Mouse (Mus musculus) G1E (cell line): ENCODE results near the gene Zfp292. TPM values are rescaled to one million over a fixed set of nuclear protein-coding genes. Genes with fewer than 3 reads are reported as not detected.

Experiments used
- ATAC-seq: 2 replicates; pipeline ENCODE4 v1.8.0; 2016; ENCODE audit warnings: mild to moderate bottlenecking; ENCODE audit not compliant: insufficient number of reproducible peaks, poor library complexity, low FRiP score, severe bottlenecking; ENCODE audit errors: extremely low read depth
- DNase-seq: peaks from one replicate; pipeline ENCODE4 v3.0.0; 2012; ENCODE audit warnings: low spot score
- H3K27me3 ChIP-seq: 2 replicates; pipeline ENCODE4 v1.6.1; 2012; ENCODE audit warnings: mild to moderate bottlenecking, low read length, inconsistent platforms; ENCODE audit not compliant: insufficient read depth
- H3K36me3 ChIP-seq: replicated peaks from 2 replicates; pipeline ENCODE3; 2012; ENCODE audit warnings: mild to moderate bottlenecking, inconsistent platforms
- H3K4me1 ChIP-seq: 2 replicates; pipeline ENCODE4 v1.6.1; 2012; ENCODE audit warnings: low read depth, low read length, inconsistent platforms, mixed read lengths; ENCODE audit not compliant: insufficient read depth
- H3K4me3 ChIP-seq: 2 replicates; pipeline ENCODE4 v1.5.1; 2012; ENCODE audit warnings: low read depth, mild to moderate bottlenecking, inconsistent platforms, low read length, moderate library complexity, mixed read lengths
- H3K9me3 ChIP-seq: replicated peaks from 2 replicates; pipeline ENCODE4 v1.6.1; 2012; ENCODE audit warnings: inconsistent platforms
- CTCF ChIP-seq: IDR thresholded peaks from 2 replicates; pipeline ENCODE4 v1.5.1; 2012; ENCODE audit warnings: low read depth, low read length, inconsistent platforms, mixed read lengths
- GATA1 ChIP-seq: IDR thresholded peaks from 2 replicates; pipeline ENCODE4 v1.6.1; 2012; ENCODE audit warnings: borderline replicate concordance, low read length, inconsistent platforms, mixed read lengths
- GATA2 ChIP-seq: IDR thresholded peaks from 2 replicates; pipeline ENCODE4 v1.6.1; 2012; ENCODE audit warnings: low read depth, low read length, inconsistent platforms, borderline replicate concordance
- POLR2AphosphoS5 ChIP-seq: IDR thresholded peaks from 2 replicates; pipeline ENCODE4 v1.6.1; 2012; ENCODE audit warnings: low read depth, low read length, inconsistent platforms; ENCODE audit not compliant: insufficient replicate concordance
- TAL1 ChIP-seq: conservative IDR thresholded peaks from 2 replicates; pipeline ENCODE4 v1.6.1; 2012; ENCODE audit warnings: low read depth, low read length, inconsistent platforms, mixed read lengths
- polyA plus RNA-seq: library from polyadenylated mRNA; stranded (reverse); fragments of >175 nt; gene quantifications from 2 replicates; pipeline ENCODE4 v1.2.3, GENCODE M21; 2012
- total RNA-seq, 2 experiments: library from RNA; stranded (forward) in 1 of 2; stranded (reverse) in 1 of 2; fragments of 200-1000 nt in 1 of 2; fragments of >200 nt in 1 of 2; fragmentation: Nextera tagmentation in 1 of 2; gene quantifications; 2 replicates each; pipeline ENCODE4 v1.2.3; 2014 to 2017

The Zfp292 gene
- total and polyA plus RNA-seq, 3 experiments, result 1.8 to 102 (median 77.5) TPM

- Histone ChIP-seq H3K36me3 (peaks cover 33% of the 10 kb centered on the region), H3K4me1 (0 out of 2 replicates have a peak, but pooled peaks cover 2% of the 10 kb centered on the region), H3K4me3 (no peak overlapping the region), H3K9me3 (no peaks in the 10 kb centered on the region), H3K27me3 (no peaks in the 10 kb centered on the region)
- TF ChIP-seq GATA2 (no peak), POLR2AphosphoS5 (0 out of 2 replicates have a peak, but pooled peaks have one; percentile 51), TAL1 (no peak), GATA1 (no peak), CTCF (no peak)
- ATAC-seq (no peak), DNase-seq (no peak)
Observed at GRCm38 (mm10) chr4:34801166-34802034, 81.4 kb downstream of the Zfp292 start.

GRCm38 (mm10) chr4:34798005-34798404 lies 84.8 kb downstream of the Zfp292 start:
- Histone ChIP-seq H3K9me3 (no peaks in the 10 kb centered on the region), H3K36me3 (peaks cover 11% of the 10 kb centered on the region), H3K4me3 (no peak overlapping the region), H3K27me3 (no peaks in the 10 kb centered on the region), H3K4me1 (0 out of 2 replicates have a peak, but pooled peaks cover 2% of the 10 kb centered on the region)
- DNase-seq, result no peak
- TF ChIP-seq GATA1 (no peak), GATA2 (no peak), CTCF (no peak), TAL1 (no peak)
- no peak for ATAC-seq

GRCm38 (mm10) chr4:34797294-34797983 lies 85.3 kb downstream of the Zfp292 start:
- no peak for ATAC-seq
- TF ChIP-seq GATA2 (no peak), GATA1 (no peak), POLR2AphosphoS5 (no peak), TAL1 (no peak), CTCF (no peak)
- no peaks in the 10 kb centered on the region for H3K9me3 ChIP-seq

GRCm38 (mm10) chr4:34796294-34796693 lies 86.5 kb downstream of the Zfp292 start:
- no peaks in the 10 kb centered on the region for H3K9me3 ChIP-seq
- no peaks in the 10 kb centered on the region for H3K4me1 ChIP-seq
- H3K4me3 ChIP-seq, result no peak overlapping the region
- TF ChIP-seq GATA2 (no peak), CTCF (no peak), GATA1 (no peak), TAL1 (no peak)
- no peak; the same call in 1 of the 2 replicates for ATAC-seq
- no peaks in the 10 kb centered on the region for H3K36me3 ChIP-seq
- no peaks in the 10 kb centered on the region for H3K27me3 ChIP-seq
- no peak for DNase-seq

More at GRCm38 (mm10) chr4:34797294-34797983, 85.3 kb downstream of the Zfp292 start:
- Histone ChIP-seq H3K4me3 (no peak overlapping the region), H3K4me1 (0 out of 2 replicates have a peak, but pooled peaks cover 2% of the 10 kb centered on the region), H3K36me3 (peaks cover 8% of the 10 kb centered on the region), H3K27me3 (no peaks in the 10 kb centered on the region)
- no peak for DNase-seq

- TF ChIP-seq CTCF (no peak), GATA2 (no peak), POLR2AphosphoS5 (no peak), GATA1 (no peak), TAL1 (no peak)
- ATAC-seq, result no peak
Observed at GRCm38 (mm10) chr4:34786476-34786875, 96.3 kb downstream of the Zfp292 start.

GRCm38 (mm10) chr4:34785646-34786045 lies 97.1 kb downstream of the Zfp292 start:
- peaks cover 2% of the 10 kb centered on the region; the same call in 1 of the 2 replicates for H3K9me3 ChIP-seq
- DNase-seq, result no peak
- H3K4me1 ChIP-seq, result peaks cover 15% of the 10 kb centered on the region
- TF ChIP-seq GATA1 (no peak), GATA2 (no peak), CTCF (no peak), POLR2AphosphoS5 (no peak), TAL1 (no peak)
- no peak for ATAC-seq
- no peak overlapping the region for H3K4me3 ChIP-seq
- no peaks in the 10 kb centered on the region for H3K36me3 ChIP-seq
- peaks cover 34% of the 10 kb centered on the region for H3K27me3 ChIP-seq

More at GRCm38 (mm10) chr4:34786476-34786875, 96.3 kb downstream of the Zfp292 start:
- no peak for DNase-seq
- H3K4me3 ChIP-seq, result no peak overlapping the region
- H3K9me3 ChIP-seq, result peaks cover 2% of the 10 kb centered on the region; the same call in 1 of the 2 replicates
- no peaks in the 10 kb centered on the region for H3K36me3 ChIP-seq
- peaks cover 34% of the 10 kb centered on the region for H3K27me3 ChIP-seq
- peaks cover 11% of the 10 kb centered on the region for H3K4me1 ChIP-seq
